Mouse (Mus musculus) heart, embryonic 14.5 days (tissue): ENCODE measurements around the gene Siva1. TPM values are rescaled to one million over a fixed set of nuclear protein-coding genes. Genes with fewer than 3 reads are reported as not detected.

Experiments used
- ATAC-seq: fragments of 200-750 bp; cut with Nextera tagmentation; 2 replicates; pipeline ENCODE4 v1.8.0; 2017; ENCODE audit warnings: low read depth, moderate TSS enrichment; ENCODE audit not compliant: insufficient number of reproducible peaks, insufficient read depth, low FRiP score
- H3K27ac ChIP-seq, 2 experiments: fragments of 200-500 bp in 1 of 2; fragments of 300-500 bp in 1 of 2; sonication (generic) in 1 of 2; replicated peaks in 1 of 2; 2 replicates each; pipeline ENCODE4 v1.5.1; 2012 to 2014; ENCODE audit warnings: low read depth in 2 of 2, low read length in 2 of 2, control low read depth in 1 of 2, mild to moderate bottlenecking in 1 of 2, mixed read lengths in 1 of 2; ENCODE audit not compliant: control insufficient read depth in 1 of 2, insufficient read depth in 1 of 2
- H3K27me3 ChIP-seq: fragments of 300-500 bp; sonication (generic); 2 replicates; pipeline ENCODE4 v1.6.1; 2014; ENCODE audit warnings: mild to moderate bottlenecking, low read length, control low read depth; ENCODE audit not compliant: control insufficient read depth, insufficient read depth
- H3K36me3 ChIP-seq: fragments of 300-500 bp; sonication (generic); 2 replicates; pipeline ENCODE4 v1.6.1; 2014; ENCODE audit warnings: mild to moderate bottlenecking, control low read depth, low read length, mixed read lengths; ENCODE audit not compliant: control insufficient read depth, insufficient read depth
- H3K4me1 ChIP-seq, 2 experiments: fragments of 200-500 bp in 1 of 2; fragments of 300-500 bp in 1 of 2; sonication (generic) in 1 of 2; 2 replicates each; pipeline ENCODE4 v1.6.1; 2012 to 2014; ENCODE audit warnings: low read length in 2 of 2, control low read depth in 1 of 2, mixed read lengths in 1 of 2; ENCODE audit not compliant: control insufficient read depth in 2 of 2, insufficient read depth in 2 of 2
- H3K4me2 ChIP-seq: fragments of 300-500 bp; sonication (generic); 2 replicates; pipeline ENCODE4 v1.6.1; 2014; ENCODE audit warnings: mild to moderate bottlenecking, low read length
- H3K4me3 ChIP-seq, 2 experiments: fragments of 200-500 bp in 1 of 2; fragments of 300-500 bp in 1 of 2; sonication (generic) in 1 of 2; 2 replicates each; pipeline ENCODE4 v1.5.1; 2012 to 2014; ENCODE audit warnings: low read length in 2 of 2, mild to moderate bottlenecking in 2 of 2, control low read depth in 1 of 2, low read depth in 1 of 2, moderate library complexity in 1 of 2; ENCODE audit not compliant: control insufficient read depth in 1 of 2, insufficient read depth in 1 of 2
- H3K9ac ChIP-seq: fragments of 300-500 bp; sonication (generic); 2 replicates; pipeline ENCODE4 v1.6.1; 2014; ENCODE audit warnings: mild to moderate bottlenecking, low read length
- H3K9me3 ChIP-seq: fragments of 300-500 bp; sonication (generic); 2 replicates; pipeline ENCODE4 v1.6.1; 2016; ENCODE audit warnings: low read length, control low read depth; ENCODE audit not compliant: control insufficient read depth
- WGBS: fragments of 180-500 bp; shearing (Covaris S2); extraction: QIAGEN DNeasy Blood & Tissue Kit; methylation state at CpG from one replicate; pipeline ENCODE4 v1.1.7; 2014; 5-methylcytosine and 5-hydroxymethylcytosine counted together
- polyA plus RNA-seq: library from polyadenylated mRNA; unstranded; fragments of >200 nt; fragmentation: Nextera tagmentation; extraction: Ambion mirVana; gene quantifications from 2 replicates; pipeline ENCODE4 v1.2.1, GENCODE M21; 2014

The Siva1 gene
- polyA plus RNA-seq, 1 experiment from 2014 or later = 153 TPM

- Histone ChIP-seq H3K9me3 (no peaks in the 10 kb centered on the region), H3K4me2 (no peak overlapping the region), H3K27me3 (no peaks in the 10 kb centered on the region), H3K9ac (no peak overlapping the region), H3K4me3 (no peak overlapping the region), H3K4me1 (peaks cover 19 to 28% of the 10 kb centered on the region in 2 experiments), H3K27ac (no peak overlapping the region), H3K36me3 (peaks cover 26% of the 10 kb centered on the region)
- no peak for ATAC-seq
- WGBS = 80% methylated on average over 30 of the region's 30 CpGs
These were observed 44.4 kb upstream of the Siva1 start for GRCm38 (mm10) chr12:112599942-112600611.

- no peak overlapping the region for H3K27ac ChIP-seq
- H3K36me3 ChIP-seq = peaks cover 41% of the 10 kb centered on the region
- H3K4me2 ChIP-seq = no peak overlapping the region
- no peaks in the 10 kb centered on the region for H3K27me3 ChIP-seq
- H3K9me3 ChIP-seq = no peaks in the 10 kb centered on the region
- H3K4me1 ChIP-seq = peaks cover 10 to 22% of the 10 kb centered on the region in 2 experiments
- no peak for ATAC-seq
- H3K9ac ChIP-seq = no peak overlapping the region
- WGBS = 83% methylated on average over 5 of the region's 5 CpGs
- no peak overlapping the region for H3K4me3 ChIP-seq
These were observed 40.5 kb upstream of the Siva1 start for GRCm38 (mm10) chr12:112604022-112604421.

- Histone ChIP-seq H3K9ac (0 out of 2 replicates have a peak overlapping the region, but pooled peaks have one; percentile 21), H3K4me2 (no peak overlapping the region), H3K27ac (no peak overlapping the region), H3K9me3 (no peaks in the 10 kb centered on the region), H3K27me3 (no peaks in the 10 kb centered on the region), H3K36me3 (peaks cover 45% of the 10 kb centered on the region), H3K4me1 (peaks cover 9 to 15% of the 10 kb centered on the region in 2 experiments; a peak in 3 of 4 replicates), H3K4me3 (no peak overlapping the region)
- WGBS = 69% methylated on average over 20 of the region's 20 CpGs
- ATAC-seq = no peak
These were observed 39.5 kb upstream of the Siva1 start for GRCm38 (mm10) chr12:112604709-112605649.

- peaks cover 9 to 15% of the 10 kb centered on the region in 2 experiments; a peak in 3 of 4 replicates for H3K4me1 ChIP-seq
- H3K9me3 ChIP-seq = no peaks in the 10 kb centered on the region
- 42% methylated on average over 6 of the region's 6 CpGs for WGBS
- no peak overlapping the region for H3K9ac ChIP-seq
- peaks cover 50% of the 10 kb centered on the region for H3K36me3 ChIP-seq
- H3K4me2 ChIP-seq = no peak overlapping the region
- no peaks in the 10 kb centered on the region for H3K27me3 ChIP-seq
- H3K4me3 ChIP-seq = no peak overlapping the region
- ATAC-seq = no peak
- no peak overlapping the region for H3K27ac ChIP-seq
These were observed 38.7 kb upstream of the Siva1 start for GRCm38 (mm10) chr12:112605766-112606165.

- Histone ChIP-seq H3K4me3 (no peak overlapping the region), H3K4me2 (no peak overlapping the region), H3K27ac (no peak overlapping the region), H3K4me1 (peaks cover 9 to 15% of the 10 kb centered on the region in 2 experiments; a peak in 3 of 4 replicates), H3K36me3 (peaks cover 46% of the 10 kb centered on the region; the same call in 1 of the 2 replicates), H3K9ac (no peak overlapping the region), H3K27me3 (no peaks in the 10 kb centered on the region), H3K9me3 (no peaks in the 10 kb centered on the region)
- 60% methylated on average over 6 of the region's 6 CpGs for WGBS
- ATAC-seq = no peak
These were observed 37.5 kb upstream of the Siva1 start for GRCm38 (mm10) chr12:112606998-112607397.

- Histone ChIP-seq H3K9me3 (no peaks in the 10 kb centered on the region), H3K36me3 (peaks cover 46% of the 10 kb centered on the region; the same call in 1 of the 2 replicates), H3K9ac (peak overlapping the region; percentile 30; the same call in 1 of the 2 replicates), H3K27ac (peak overlapping the region in 1 of 2 experiments; percentile 41; a peak in 1 of 4 replicates), H3K4me3 (no peak overlapping the region), H3K27me3 (no peaks in the 10 kb centered on the region), H3K4me1 (peaks cover 9 to 15% of the 10 kb centered on the region in 2 experiments; a peak in 3 of 4 replicates), H3K4me2 (no peak overlapping the region)
- no peak; the same call in 1 of the 2 replicates for ATAC-seq
- 68% methylated on average over 10 of the region's 10 CpGs for WGBS
These were observed 35.4 kb upstream of the Siva1 start for GRCm38 (mm10) chr12:112609031-112609430.

GRCm38 (mm10) chr12:112616668-112617067 is 27.8 kb upstream of the Siva1 start:
- Histone ChIP-seq H3K27ac (peak overlapping the region in 1 of 2 experiments; percentile 98; a peak in 3 of 4 replicates), H3K36me3 (peaks cover 12% of the 10 kb centered on the region; the same call in 1 of the 2 replicates), H3K9ac (no peak overlapping the region), H3K4me3 (no peak overlapping the region), H3K9me3 (no peaks in the 10 kb centered on the region), H3K4me1 (peaks cover 33 to 44% of the 10 kb centered on the region in 2 experiments), H3K27me3 (0 out of 2 replicates have a peak, but pooled peaks cover 7% of the 10 kb centered on the region), H3K4me2 (no peak overlapping the region)
- WGBS = 66% methylated on average over 9 of the region's 9 CpGs
- ATAC-seq = no peak
